Comparison of ENCODE assay signal across 8 mouse cellular contexts in the genomic region with DNA sequence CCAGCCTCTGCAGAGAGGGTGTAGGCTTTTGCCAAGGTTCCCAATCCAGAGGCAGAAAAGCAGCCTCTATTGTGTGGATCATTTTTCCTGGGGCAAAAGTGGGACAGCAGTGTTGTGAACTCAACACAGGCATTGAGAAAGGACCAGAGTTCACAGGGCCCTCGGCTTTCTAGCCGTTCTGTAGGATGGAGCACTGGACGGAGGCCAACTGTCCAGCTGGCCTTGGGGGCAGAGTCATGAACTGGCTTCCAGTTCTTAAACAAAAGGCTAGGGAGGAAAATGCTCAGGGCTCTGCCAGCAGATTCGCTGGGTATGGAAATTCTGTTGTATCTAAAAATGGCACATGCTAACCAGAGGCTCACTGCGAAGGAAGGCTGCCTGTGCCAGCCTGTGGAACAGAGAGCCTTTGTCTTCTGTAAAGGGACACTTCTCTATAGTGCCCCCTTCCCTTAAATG. TPM values are rescaled to one million over a fixed set of nuclear protein-coding genes. Genes with fewer than 3 reads are reported as not detected.
DNase-seq lines count a peak whose midpoint lies in the region; ATAC-seq lines count a peak whose summit lies in the region.

No protein-coding gene starts in this region.

- peak overlapping the region; percentile 83 for H3K27ac ChIP-seq in embryonic facial prominence, embryonic 15.5 days (replicated peaks)
- H3K27ac ChIP-seq in heart, embryonic 11.5 days (ENCODE audit: low read depth, low read length), result peak overlapping the region; percentile 8; the same call in 1 of the 2 replicates
- H3K27ac ChIP-seq in midbrain, embryonic 16.5 days (ENCODE audit: low read length), result peak overlapping the region; percentile 64

- H3K27me3 ChIP-seq in embryonic facial prominence, embryonic 15.5 days, result no peaks in the 10 kb centered on the region
- H3K27me3 ChIP-seq in heart, embryonic 11.5 days (ENCODE audit: control insufficient read depth, insufficient read depth, low read length), result no peaks in the 10 kb centered on the region
- no peaks in the 10 kb centered on the region for H3K27me3 ChIP-seq in midbrain, embryonic 16.5 days (ENCODE audit: control insufficient read depth, insufficient read depth, low read depth, low read length)

- H3K4me3 ChIP-seq in embryonic facial prominence, embryonic 15.5 days (replicated peaks), result no peak overlapping the region
- H3K4me3 ChIP-seq in heart, embryonic 11.5 days (ENCODE audit: low read depth, low read length), result no peak overlapping the region
- H3K4me3 ChIP-seq in midbrain, embryonic 16.5 days (ENCODE audit: low read depth, low read length), result no peak overlapping the region

- peak; percentile 56 for ATAC-seq in embryonic facial prominence, embryonic 15.5 days (ENCODE audit: insufficient number of reproducible peaks, low FRiP score, low TSS enrichment, low read depth)
- 0 out of 2 replicates have a peak, but pooled peaks have one; percentile 39 for ATAC-seq in heart, embryonic 11.5 days (replicated peaks; ENCODE audit: insufficient number of reproducible peaks, low FRiP score, low TSS enrichment)
- peak; percentile 86 for ATAC-seq in midbrain, embryonic 16.5 days
- no peak for ATAC-seq in inflammation-experienced regulatory T-cells, adult 6 months

- no peak overlapping the region for H3K4me2 ChIP-seq in embryonic facial prominence, embryonic 15.5 days (replicated peaks)
- no peak overlapping the region for H3K4me2 ChIP-seq in heart, embryonic 11.5 days
- H3K4me2 ChIP-seq in midbrain, embryonic 16.5 days (ENCODE audit: low read length), result no peak overlapping the region

- intact Hi-C loops in left cerebral cortex, postnatal 36 days (cut with DNase I), result no loop called here

- no peaks in the 10 kb centered on the region for H3K36me3 ChIP-seq in embryonic facial prominence, embryonic 15.5 days
- no peaks in the 10 kb centered on the region for H3K36me3 ChIP-seq in heart, embryonic 11.5 days (ENCODE audit: control insufficient read depth, insufficient read depth, low read length)
- no peaks in the 10 kb centered on the region for H3K36me3 ChIP-seq in midbrain, embryonic 16.5 days (ENCODE audit: control insufficient read depth, insufficient read depth, low read length)

- 40% methylated on average over 5 of the region's 5 CpGs for WGBS in embryonic facial prominence, embryonic 15.5 days
- WGBS in heart, embryonic 11.5 days (ENCODE audit: insufficient replicate concordance), result 45% methylated on average over 5 of the region's 5 CpGs
- 47% methylated on average over 5 of the region's 5 CpGs for WGBS in midbrain, embryonic 16.5 days

- H3K4me1 ChIP-seq in embryonic facial prominence, embryonic 15.5 days, result peaks cover 26% of the 10 kb centered on the region
- H3K4me1 ChIP-seq in heart, embryonic 11.5 days (ENCODE audit: control insufficient read depth, insufficient read depth, low read length), result 0 out of 2 replicates have a peak, but pooled peaks cover 4% of the 10 kb centered on the region
- no peaks in the 10 kb centered on the region; the same call in 1 of the 2 replicates for H3K4me1 ChIP-seq in midbrain, embryonic 16.5 days (ENCODE audit: control insufficient read depth, insufficient read depth, low read length)

- no peak overlapping the region for H3K9ac ChIP-seq in embryonic facial prominence, embryonic 15.5 days
- H3K9ac ChIP-seq in heart, embryonic 11.5 days (ENCODE audit: low read depth, low read length), result no peak overlapping the region
- H3K9ac ChIP-seq in midbrain, embryonic 16.5 days (ENCODE audit: low read depth, low read length), result no peak overlapping the region

- H3K9me3 ChIP-seq in embryonic facial prominence, embryonic 15.5 days (replicated peaks), result no peaks in the 10 kb centered on the region
- no peaks in the 10 kb centered on the region for H3K9me3 ChIP-seq in heart, embryonic 11.5 days (replicated peaks; ENCODE audit: control insufficient read depth, low read length)
- H3K9me3 ChIP-seq in midbrain, embryonic 16.5 days (replicated peaks; ENCODE audit: control insufficient read depth, low read length, poor library complexity, severe bottlenecking), result no peaks in the 10 kb centered on the region

- DNase-seq in brain, adult 2 months (ENCODE audit: low read depth, low spot score), result peak; percentile 97
- DNase-seq in kidney, adult 9 months, result peak; percentile 69
- peak; percentile 35 to 41 for DNase-seq in left cerebral cortex, postnatal 36 days (ENCODE audit: low spot score in 2 of 2)
- DNase-seq in thymus, postnatal 25 days, result no peak

RNA-seq across cellular contexts. Expression of gene Mocs2, which starts 20.5 kb away (rescaled TPM):
- 104 and 113 TPM in 2 replicates for polyA plus RNA-seq in embryonic facial prominence, embryonic 15.5 days (2015; fragmentation: Nextera tagmentation; extraction: Ambion mirVana)
- 56.6 and 57.7 TPM in 2 replicates for polyA plus RNA-seq in heart, embryonic 11.5 days (2014; fragmentation: Nextera tagmentation; extraction: Ambion mirVana)
- 10 to 100 TPM; 73.5 to 74.4 TPM for total RNA-seq in left cerebral cortex, postnatal 36 days (2021)
- polyA plus RNA-seq in midbrain, embryonic 16.5 days (2015; fragmentation: Nextera tagmentation; extraction: Ambion mirVana), result 120 and 127 TPM in 2 replicates
- 10 to 100 TPM; 44.0 to 53.5 (median 46.1) TPM for polyA plus RNA-seq in inflammation-experienced regulatory T-cells, adult 6 months (2017; shearing (Covaris generic))

Comparison
In these comparisons a context has a peak if more than half of its experiments do, and no peak if none do; other contexts are left out.
1. H3K27ac ChIP-seq: peak in every context shown above with its lines; median percentile 83 in embryonic facial prominence, embryonic 15.5 days; 64 in midbrain, embryonic 16.5 days; 8 in heart, embryonic 11.5 days.